Mouse (Mus musculus): Measurements from ENCODE around the gene Sstr2.

Gene Sstr2

DNA sequence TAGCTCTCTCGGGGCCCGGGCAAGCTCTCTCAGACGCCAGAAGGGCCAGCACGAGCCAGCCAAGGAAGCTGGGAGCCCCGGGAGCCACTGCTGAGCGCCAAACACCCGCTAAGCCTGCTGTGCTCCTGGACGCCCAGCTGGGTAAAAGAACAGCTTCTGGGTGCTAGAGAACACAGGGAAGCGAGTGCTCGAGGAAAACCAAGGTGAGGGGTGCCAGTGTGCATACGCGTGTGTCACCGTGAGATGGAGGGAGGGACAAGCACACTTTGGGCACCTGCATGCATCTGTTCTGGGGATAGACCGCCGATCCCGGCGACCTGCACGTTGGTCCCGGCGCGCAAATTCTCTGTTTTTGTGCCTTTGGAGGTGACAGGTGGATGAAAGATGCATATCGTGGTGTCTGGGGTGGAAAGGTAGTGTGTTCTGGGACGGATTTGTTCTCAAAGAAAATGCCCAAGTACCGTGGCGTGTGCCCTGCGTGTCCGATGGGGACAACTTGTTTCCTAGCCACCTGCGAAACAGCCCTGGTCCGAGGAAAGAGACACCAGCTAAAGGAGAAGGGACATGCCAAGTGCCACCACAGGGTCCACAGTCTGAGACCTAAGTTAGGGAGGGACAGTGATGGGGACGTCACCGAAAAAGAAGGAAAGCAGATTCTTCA lies 408 bp downstream of the Sstr2 start:
- in situ Hi-C loops (cut with MboI, MseI) = loop anchor here (5.0 kb wide), 1 partner anchor 97 kb away; no protein-coding TSS in a partner anchor

DNA sequence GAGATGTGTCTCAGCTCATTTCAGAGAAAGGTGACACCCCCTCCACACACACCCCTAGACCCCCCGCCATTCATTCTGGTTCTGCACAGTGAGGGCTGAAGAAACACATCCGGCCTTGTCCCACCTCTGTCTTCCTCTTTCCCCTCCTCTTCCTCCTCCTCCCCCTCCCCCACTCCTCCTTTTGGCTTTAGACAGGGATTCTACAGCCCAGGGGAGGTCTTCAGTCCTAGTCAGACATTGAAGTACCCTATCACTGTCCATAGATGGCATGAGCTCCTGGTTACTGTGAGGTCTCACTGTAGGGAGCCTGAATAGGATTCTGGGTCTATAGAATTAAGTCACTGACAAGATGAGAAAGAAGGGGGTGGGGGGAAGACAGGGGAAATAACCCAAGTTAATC lies 1.9 kb downstream of the Sstr2 start:
- in situ Hi-C loops (cut with MboI, MseI) = no loop called here

DNA sequence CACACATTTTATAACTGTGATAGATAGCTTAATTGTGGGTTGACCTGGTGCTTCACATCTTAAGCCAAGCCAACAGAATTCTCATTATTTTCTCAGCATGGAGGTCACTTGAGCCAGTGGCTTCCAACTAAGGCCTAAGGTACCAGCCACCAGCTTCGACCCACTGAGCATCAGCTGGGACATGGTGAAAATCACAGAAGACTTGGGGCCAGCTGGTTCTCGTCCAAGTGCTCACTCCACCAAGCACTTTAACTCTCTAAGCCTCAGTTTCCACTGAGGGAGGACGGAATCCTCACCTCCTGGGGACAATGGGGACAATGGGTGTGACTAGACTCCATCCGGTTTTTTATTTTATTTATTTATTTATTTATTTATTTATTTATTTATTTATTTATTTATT lies 2.9 kb downstream of the Sstr2 start:
- in situ Hi-C loops (cut with MboI, MseI) = no loop called here

DNA sequence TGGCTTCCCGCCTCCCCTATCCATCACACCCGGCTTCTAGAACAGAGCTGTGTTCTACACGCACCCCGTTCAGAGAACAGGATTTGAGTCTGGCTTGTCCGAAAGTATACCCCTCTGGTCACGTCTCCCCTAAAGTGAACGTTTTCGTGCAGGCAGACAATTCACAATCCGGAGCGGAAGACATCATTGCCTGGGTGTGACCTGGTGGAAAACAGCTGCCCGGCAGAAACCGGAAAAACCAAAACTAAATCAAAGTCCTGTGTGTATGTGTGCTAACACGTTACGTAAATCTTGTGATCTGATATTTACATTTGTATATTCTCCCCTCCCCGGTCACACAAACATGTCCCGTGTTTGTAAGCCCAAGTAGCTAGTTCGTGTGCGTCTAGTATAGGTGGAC lies 6.3 kb downstream of the Sstr2 start:
- in situ Hi-C loops (cut with MboI, MseI) = loop anchor here (5.0 kb wide), 1 partner anchor 453 kb away; no protein-coding TSS in a partner anchor

GRCm38 (mm10) chr11:113627785-113628184 lies 8.6 kb downstream of the Sstr2 start:
- in situ Hi-C loops (cut with MboI, MseI) = loop anchor here (5.0 kb wide), 1 partner anchor 455 kb away; no protein-coding TSS in a partner anchor

GRCm38 (mm10) chr11:113630642-113631041 lies 11.5 kb downstream of the Sstr2 start:
- in situ Hi-C loops (cut with MboI, MseI) = no loop called here

GRCm38 (mm10) chr11:113631302-113631701 lies 12.2 kb downstream of the Sstr2 start:
- in situ Hi-C loops (cut with MboI, MseI) = no loop called here

DNA sequence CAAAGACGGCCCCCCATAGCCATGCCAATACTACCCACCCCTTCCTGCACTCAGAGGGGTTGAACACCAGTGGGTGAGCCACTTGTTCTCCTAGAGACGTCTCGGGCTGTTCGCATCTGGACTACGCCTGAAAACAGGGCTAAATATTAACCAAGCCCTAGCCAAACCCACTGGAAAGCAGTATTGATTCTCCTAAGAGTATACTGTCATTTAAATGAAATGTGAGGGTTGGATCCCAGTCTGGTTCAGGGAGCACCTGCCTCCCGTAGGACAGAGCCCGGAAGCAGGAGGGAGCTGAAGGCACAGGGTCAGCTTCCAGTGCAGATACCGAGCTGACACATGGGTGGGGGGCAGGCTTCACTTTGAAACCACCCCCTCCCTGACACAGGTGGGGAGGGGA lies 12.7 kb downstream of the Sstr2 start:
- in situ Hi-C loops (cut with MboI, MseI) = no loop called here

GRCm38 (mm10) chr11:113632303-113632702 lies 13.2 kb downstream of the Sstr2 start:
- in situ Hi-C loops (cut with MboI, MseI) = no loop called here

DNA sequence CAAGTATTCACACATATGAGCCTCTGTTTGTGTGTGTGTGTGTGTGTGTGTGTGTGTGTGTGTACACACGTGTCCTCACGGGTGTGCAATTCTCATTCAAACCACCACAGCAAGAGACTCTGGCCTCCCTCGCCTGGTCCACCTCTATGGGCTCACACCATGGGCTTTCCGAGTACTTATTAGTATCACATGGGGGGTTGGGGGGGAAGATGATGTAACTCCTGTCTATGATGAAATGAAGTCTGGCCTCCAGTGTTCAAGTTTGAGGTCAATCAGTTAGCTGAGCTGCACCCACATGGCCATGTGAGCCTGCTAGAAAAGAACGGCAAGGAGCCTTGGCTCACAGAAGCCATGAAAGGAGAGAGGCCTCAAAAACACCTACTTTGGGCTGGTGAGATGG lies 14.3 kb downstream of the Sstr2 start:
- in situ Hi-C loops (cut with MboI, MseI) = no loop called here

DNA sequence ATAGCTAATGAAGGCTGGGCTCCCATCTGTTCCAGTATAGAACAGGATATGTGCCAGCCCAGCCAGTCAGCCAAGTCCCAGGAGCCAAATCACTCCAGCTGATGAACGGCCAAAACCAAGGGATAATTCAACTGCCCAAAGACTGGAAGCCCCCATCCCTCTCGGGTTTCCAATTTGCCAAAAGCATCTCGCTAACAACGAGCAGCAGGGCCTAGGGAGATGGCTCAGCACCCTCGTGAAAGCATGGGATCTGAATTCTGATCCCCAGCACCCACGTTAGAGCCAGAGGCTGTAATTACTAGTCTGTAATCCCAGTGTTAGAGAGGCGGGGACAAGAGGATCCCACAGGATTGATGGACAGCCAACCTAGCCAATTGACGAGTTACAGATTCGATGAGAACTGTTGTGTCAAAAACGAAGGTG lies 15.6 kb downstream of the Sstr2 start:
- in situ Hi-C loops (cut with MboI, MseI) = no loop called here

DNA sequence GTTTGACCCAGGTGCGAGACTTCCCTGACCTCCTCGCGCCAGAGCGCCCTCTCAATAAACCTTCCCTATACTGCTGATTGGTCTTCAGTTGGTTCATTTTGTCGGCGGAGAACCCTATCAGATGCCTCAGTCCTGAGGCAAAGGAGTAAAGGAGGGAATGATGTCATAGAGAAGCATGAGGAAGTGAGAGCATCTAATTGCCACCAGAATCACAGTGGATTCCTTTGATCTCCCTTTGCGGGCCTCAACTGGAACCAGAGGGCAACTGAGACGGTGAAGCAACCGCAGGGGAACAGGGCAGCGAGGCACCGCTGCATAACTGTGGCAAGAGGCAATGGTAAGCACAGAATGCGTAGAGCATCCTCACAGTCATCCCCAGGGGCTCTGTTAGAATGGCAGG lies 19.5 kb downstream of the Sstr2 start:
- in situ Hi-C loops (cut with MboI, MseI) = no loop called here

DNA sequence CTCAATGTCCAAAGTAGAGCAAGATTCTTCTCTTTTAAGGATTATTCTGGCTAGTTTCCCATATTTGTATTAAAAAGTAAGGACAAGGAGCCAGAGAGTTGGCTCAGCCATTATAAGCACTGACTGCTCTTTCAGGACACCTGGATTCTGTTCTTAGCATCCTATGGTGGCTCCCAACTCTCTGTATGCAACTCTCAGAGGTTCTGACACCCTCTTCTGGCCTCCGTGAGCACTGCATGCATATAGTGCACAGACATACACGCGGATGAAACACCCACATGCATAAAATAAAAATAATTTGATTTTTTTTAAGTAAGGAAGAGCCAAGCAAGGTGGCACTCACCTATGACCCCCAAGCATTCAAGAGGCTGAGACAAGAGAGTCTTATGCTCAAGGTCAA lies 26.0 kb downstream of the Sstr2 start:
- in situ Hi-C loops (cut with MboI, MseI) = loop anchor here (10.0 kb wide), 1 partner anchor 450 kb away; no protein-coding TSS in a partner anchor

DNA sequence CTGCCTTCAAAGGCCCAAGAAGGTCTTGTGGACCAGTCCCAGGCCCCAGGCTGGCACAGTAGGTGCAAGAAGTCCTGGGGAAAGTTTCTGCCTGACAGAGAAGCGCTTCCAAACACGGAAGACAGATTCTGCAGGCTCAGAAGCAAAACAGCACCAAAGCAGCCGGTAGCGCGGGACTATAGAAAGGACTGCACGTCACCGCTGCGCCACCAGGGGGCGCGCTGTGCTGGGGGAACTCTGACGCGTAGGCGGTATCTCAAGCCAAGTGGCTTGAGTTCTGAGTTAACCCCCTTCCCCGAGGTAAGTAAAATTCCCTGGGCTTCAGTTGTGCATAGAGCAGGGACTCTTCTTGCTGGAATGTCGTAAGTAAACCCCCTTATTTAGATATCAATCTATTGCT lies 29.0 kb downstream of the Sstr2 start:
- in situ Hi-C loops (cut with MboI, MseI) = loop anchor here (10.0 kb wide), 1 partner anchor 453 kb away; no protein-coding TSS in a partner anchor

DNA sequence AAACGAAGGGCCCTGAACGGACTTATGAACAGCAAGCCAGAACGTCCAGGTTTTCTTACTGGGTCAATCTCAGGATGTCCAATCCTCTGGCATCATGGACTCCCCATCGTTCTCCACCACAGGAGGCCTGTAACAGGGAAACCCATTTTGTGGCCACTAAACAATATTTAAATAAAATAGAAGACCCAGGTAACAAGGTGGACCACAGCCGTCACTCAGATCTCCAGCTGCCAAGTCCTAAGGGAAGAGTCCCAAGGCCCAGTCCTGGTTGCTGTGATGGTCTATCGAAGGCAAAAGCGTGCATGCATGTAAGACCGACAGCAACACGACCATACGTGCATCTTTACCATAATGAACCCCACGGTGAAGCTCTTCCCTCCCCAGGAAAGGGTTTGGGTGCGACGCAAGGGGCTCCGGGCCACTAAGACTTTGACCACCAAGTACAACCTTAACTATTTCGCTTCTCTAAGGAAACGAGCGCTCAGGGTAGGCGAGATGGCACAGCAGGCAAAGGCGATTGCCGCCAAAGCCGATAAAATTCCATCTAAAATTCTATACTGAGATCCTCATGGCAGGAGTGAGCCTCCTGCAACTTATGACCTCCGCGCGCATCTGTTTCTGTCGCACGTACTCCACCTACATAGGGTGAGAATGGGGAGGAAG lies 29.7 kb downstream of the Sstr2 start, which contains the start of gene Cog1:
Gene Cog1, plus strand, starts transcription at position 480 of the 663 bp plus-strand sequence.
- in situ Hi-C loops (cut with MboI, MseI) = loop anchor here (10.0 kb wide), 1 partner anchor 454 kb away; no protein-coding TSS in a partner anchor

GRCm38 (mm10) chr11:113649353-113650210 lies 30.4 kb downstream of the Sstr2 start, which contains the start of gene Slc39a11:
TSS of gene Slc39a11 (minus strand) at chr11:113650079.
- in situ Hi-C loops (cut with MboI, MseI) = loop anchor here (10.0 kb wide), 1 partner anchor 455 kb away; no protein-coding TSS in a partner anchor

DNA sequence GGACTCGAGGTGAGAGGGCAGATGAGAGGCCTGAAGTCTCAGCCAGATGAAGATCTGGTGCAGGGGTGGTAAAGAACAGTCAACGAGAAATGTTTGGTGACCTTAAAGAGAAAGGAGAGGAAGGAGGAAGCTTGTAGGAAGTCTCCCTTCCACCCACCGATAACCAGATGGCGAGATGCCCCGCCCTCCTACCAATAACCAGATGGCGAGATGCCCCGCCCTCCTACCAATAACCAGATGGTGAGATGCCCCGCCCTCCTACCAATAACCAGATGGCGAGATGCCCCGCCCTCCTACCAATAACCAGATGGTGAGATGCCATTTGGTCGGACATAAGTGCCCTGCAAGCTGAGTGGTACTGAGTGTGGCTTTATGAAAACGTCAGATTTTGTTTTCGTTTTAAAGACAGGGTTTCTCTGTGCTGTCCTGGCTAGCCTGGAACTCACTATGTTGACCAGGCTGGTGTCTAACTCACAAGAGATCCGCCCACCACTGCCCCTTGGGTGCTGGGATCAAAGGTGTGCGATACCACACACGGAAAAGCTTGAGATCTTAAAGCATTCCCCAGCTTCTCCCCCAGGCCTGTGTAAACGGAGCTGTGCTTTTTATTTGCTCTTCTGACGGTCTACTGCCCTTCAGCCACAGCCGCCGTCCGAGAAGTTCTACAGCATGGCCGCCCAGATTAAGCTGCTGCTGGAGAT lies 32.2 kb downstream of the Sstr2 start:
- in situ Hi-C loops (cut with MboI, MseI) = no loop called here

DNA sequence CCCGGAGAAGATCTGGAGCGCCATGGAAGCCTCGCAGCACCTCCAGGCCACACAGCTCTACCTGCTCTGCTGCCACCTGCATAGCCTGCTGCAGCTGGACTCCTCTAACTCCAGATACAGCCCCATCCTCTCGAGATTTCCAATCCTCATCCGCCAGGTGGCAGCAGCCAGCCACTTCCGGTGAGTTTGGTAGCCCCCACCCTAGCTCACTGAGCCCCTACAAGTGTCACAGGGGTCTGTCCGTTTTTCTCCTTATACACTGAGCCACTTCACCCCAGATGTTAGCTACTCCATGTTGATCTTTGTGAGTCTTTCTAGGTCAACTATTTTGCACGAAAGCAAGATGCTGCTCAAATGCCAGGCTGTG lies 32.7 kb downstream of the Sstr2 start:
- in situ Hi-C loops (cut with MboI, MseI) = no loop called here

DNA sequence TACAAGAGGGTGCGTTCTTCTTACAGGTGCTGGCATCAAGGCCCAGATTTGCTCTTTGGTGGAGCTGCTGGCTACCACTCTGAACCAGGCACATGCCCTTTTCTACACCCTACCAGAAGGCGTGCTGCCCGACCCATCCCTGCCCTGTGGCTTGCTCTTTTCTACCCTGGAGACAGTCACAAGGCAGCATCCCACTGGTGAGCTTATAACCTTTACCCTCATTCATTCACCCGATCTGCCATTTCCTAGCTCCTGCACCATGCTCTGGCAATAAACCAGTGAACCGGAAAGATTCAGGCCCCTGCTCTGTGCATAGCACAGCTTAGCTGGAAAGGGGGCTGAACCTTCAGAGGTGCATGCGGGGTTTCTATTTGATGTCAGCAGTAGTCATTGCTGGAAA lies 33.4 kb downstream of the Sstr2 start:
- in situ Hi-C loops (cut with MboI, MseI) = no loop called here

- in situ Hi-C loops (cut with MboI, MseI) = no loop called here
Measured at GRCm38 (mm10) chr11:113654105-113654504, 35.0 kb downstream of the Sstr2 start.

DNA sequence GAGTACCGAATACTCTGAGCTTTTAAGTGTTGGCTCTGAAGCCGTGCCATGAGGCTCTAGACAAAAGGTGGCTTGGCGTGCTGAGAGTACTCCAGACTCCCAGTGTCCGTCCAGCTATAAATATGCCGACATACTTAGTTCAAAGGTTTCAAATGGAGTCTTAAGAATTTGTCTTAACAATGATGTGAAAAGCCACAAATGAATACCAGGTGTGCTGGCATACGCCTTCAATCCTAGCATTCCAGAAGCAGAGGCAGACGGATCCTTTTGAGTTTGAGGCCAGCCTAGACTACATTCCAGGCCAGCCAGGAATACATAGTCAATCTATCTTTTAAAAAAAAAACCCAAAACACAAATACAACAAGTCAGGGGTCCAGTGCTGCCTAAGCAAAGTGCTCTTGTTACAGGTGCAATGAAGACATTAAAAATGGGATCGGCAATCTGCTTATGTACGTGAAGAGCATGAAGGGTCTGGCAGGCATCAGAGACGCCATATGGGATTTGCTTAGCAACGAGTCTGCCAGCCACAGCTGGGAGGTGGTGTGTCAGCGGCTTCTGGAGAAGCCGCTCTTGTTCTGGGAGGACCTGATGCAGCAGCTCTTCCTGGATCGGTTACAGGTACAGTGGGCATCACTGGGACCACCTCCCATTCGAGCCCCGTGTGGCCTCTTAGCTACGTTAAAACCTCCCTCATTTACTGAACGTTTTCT lies 35.6 kb downstream of the Sstr2 start:
- in situ Hi-C loops (cut with MboI, MseI) = no loop called here

Measured in T-helper 1 cell (primary cell).